Comparison of ENCODE assay signal across 18 mouse cellular contexts in the genomic region with DNA sequence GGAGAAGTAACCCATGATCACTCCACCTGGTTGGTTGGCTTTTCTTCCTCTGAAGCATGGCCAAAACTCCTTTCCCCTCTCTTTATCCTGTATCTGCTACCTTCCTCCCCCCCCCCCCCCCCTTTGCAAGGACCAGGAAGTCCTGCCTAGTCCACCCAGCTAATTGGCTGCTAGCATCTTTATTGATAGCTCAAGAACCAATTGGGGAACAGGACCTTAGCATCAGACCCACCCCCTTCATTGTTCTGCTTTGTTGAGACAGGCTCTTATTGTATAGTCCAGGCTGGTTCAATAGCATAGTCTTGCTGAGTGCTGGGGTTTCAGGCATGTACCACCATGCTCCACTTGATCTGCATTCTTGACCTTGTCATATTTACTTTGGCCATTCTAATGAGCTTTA. TPM values are rescaled to one million over a fixed set of nuclear protein-coding genes. Genes with fewer than 3 reads are reported as not detected.
"Had no signal": no experiment of that assay in that cellular context is flagged by ENCODE, and none has a peak within 500 bp of the region (broad histone marks: within the 10 kb centered on the region; RNA-seq: fewer than 3 reads in every experiment).

No protein-coding gene starts in this region.

- H3K27ac ChIP-seq: layer of hippocampus, adult 2 months; limb, embryonic 13.5 days; liver, embryonic 14.5 days; midbrain, embryonic 10.5 days; neural tube, embryonic 15.5 days; stomach, embryonic 15.5 days had no signal

- H3K9ac ChIP-seq: limb, embryonic 13.5 days; liver, embryonic 14.5 days; neural tube, embryonic 15.5 days; stomach, embryonic 15.5 days had no signal

- DNase-seq: kidney, postnatal 10 days; kidney, postnatal 4 days; left cerebral cortex, postnatal 4 days; lung, adult 18-20 months; lung, postnatal 36 days; midbrain, embryonic 14.5 days; right cerebral cortex, postnatal 4 days; spleen, adult 18-20 months; thymus, adult 2 months; thymus, postnatal 36 days had no signal

- H3K4me2 ChIP-seq: limb, embryonic 13.5 days; neural tube, embryonic 15.5 days; stomach, embryonic 15.5 days had no signal

- H3K4me3 ChIP-seq: layer of hippocampus, adult 2 months; limb, embryonic 13.5 days; midbrain, embryonic 10.5 days; myocyte; neural tube, embryonic 15.5 days; stomach, embryonic 15.5 days had no signal

- H3K27me3 ChIP-seq: limb, embryonic 13.5 days; neural tube, embryonic 15.5 days; stomach, embryonic 15.5 days had no signal

- H3K9me3 ChIP-seq: limb, embryonic 13.5 days; midbrain, embryonic 10.5 days; neural tube, embryonic 15.5 days; stomach, embryonic 15.5 days had no signal

- H3K4me1 ChIP-seq: limb, embryonic 13.5 days; midbrain, embryonic 10.5 days; neural tube, embryonic 15.5 days; stomach, embryonic 15.5 days had no signal

RNA-seq across cellular contexts. Expression of a gene that starts 37.2 kb away (rescaled TPM):
- total RNA-seq: megakaryocyte progenitor cell, adult 5-6 weeks had no signal
